Mouse (Mus musculus): ENCODE data around the gene Ppef2.

Ppef2 gene

GRCm38 (mm10) chr5:92196895-92197811, 58.9 kb downstream of the Ppef2 start:
- no peak for DNase-seq (ENCODE audit: low read depth, low spot score)

DNA sequence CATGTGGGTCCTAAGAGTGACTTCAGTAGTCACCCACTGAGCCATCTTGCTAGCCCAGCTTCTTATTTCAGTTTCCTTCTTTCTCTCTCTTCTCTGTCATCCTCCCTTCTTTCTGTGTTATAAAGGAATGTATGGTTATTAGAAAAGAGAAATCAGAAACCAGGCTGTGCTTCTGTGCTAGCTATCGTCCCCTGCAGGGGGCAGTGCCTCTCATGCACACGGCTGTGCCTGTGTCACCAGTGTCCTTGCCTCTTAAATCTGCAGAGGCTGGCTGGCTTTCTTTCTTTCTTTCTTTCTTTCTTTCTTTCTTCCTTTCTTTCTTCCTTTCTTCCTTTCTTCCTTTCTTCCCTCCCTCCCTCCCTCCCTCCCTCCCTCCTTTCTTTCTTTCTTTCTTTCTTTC, 60.4 kb downstream of the Ppef2 start:
- peak; percentile 31 for DNase-seq (ENCODE audit: low read depth, low spot score)

- no peak for DNase-seq (ENCODE audit: low read depth, low spot score)
Observed at GRCm38 (mm10) chr5:92188881-92189483, 67.1 kb downstream of the Ppef2 start.

- no peak for DNase-seq (ENCODE audit: low read depth, low spot score)
Observed at GRCm38 (mm10) chr5:92183071-92183830, 72.8 kb downstream of the Ppef2 start.

Data from R1 (cell line).